Mouse (Mus musculus) brain, embryonic 14.5 days (tissue): ENCODE data around the gene Rab35.

Source experiments
- CTCF ChIP-seq: fragments of 200-500 bp; IDR thresholded peaks from 2 replicates; pipeline ENCODE4 v1.5.1; 2012; ENCODE audit warnings: inconsistent platforms, mild to moderate bottlenecking, moderate library complexity, borderline replicate concordance; ENCODE audit not compliant: insufficient read depth, insufficient read length; ENCODE audit errors: extremely low read depth
- POLR2A ChIP-seq: fragments of 200-500 bp; IDR thresholded peaks from 2 replicates; pipeline ENCODE4 v1.6.1; 2012; ENCODE audit warnings: mild to moderate bottlenecking, inconsistent platforms, borderline replicate concordance; ENCODE audit not compliant: poor library complexity, insufficient read depth, insufficient read length, severe bottlenecking; ENCODE audit errors: extremely low read depth

DNA sequence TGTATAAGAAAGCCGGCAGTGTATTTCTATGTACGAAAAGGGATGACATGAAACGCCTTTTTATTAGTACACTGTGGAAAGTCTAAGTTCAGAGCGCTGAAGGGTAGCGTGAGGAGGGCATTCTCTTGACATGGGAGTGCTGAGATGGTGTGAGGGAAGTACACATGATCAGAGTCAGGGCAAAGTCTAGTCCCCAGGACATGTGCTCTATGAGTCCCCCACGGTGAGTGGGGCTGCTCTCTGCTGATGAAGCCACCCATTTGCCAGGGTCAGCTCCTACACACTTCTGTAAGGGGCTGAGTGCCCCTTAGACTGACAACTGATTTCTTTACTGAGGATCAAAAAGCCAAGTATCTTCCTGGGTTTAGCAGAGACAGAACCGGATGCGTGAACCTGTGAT lies 35.5 kb downstream of the Rab35 start:
- TF ChIP-seq POLR2A (no peak), CTCF (no peak)
